Mouse (Mus musculus): ENCODE results near the gene Slc44a4. TPM values are rescaled to one million over a fixed set of nuclear protein-coding genes. Genes with fewer than 3 reads are reported as not detected.

The Slc44a4 gene
- not detected in 2 replicates for polyA plus RNA-seq (2011; ENCODE audit: insufficient read length, low read depth, missing spikeins)

DNA sequence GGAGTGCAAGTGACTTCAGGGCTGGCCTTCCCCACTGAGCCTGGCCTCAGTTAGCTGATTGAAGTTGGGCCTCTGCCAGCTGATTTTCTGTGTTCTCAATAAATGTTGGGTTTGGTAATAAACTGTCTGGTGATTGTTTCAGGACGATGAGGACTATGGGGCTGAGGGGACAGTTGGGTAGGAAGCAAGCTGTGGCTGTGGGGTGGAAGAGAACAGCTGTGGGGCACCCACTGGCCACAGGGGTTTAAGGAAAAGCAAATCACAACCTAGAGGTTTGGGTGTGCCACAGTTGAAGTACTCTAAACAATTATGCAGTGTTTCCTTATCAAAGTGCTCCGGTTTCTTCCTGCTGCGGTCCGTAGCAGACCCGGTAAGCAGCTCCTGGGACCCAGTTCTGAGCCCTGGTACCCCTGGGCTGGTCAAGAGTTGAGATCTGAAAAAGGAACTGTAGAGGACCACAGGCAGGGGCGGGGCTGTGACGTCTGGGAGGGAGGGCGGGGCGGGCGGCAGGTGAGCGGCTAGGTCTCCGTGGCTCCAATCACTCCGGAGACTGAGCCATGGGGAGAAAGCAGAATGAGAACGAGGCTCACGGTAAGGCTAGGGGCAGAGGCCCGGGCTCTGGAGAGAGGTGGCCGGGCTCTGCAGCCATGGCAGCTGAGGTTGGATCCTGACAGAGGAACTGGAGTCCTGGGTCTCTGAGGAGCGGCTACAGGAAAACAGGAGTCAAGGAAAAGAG, at the start of gene Slc44a4:
Slc44a4 (plus strand) TSS at position 537 of the 736 bp plus-strand sequence.
- Histone ChIP-seq H3K4me1 (ENCODE audit: control insufficient read depth, insufficient read depth, low read length) (no peaks in the 10 kb centered on the region), H3K4me3 (ENCODE audit: insufficient read depth, low read length) (no peak within 1 kb of the TSS), H3K27ac (ENCODE audit: insufficient read depth, low read length) (no peak within 1 kb of the TSS)
- TF ChIP-seq POLR2A (IDR thresholded peaks at IDR 0.05; ENCODE audit: low read depth, low read length) (no peak), CTCF (IDR thresholded peaks at IDR 0.05; ENCODE audit: borderline replicate concordance, insufficient read depth, low read length) (no peak)

GRCm38 (mm10) chr17:34865981-34866380, 48.3 kb upstream of the Slc44a4 start:
- Histone ChIP-seq H3K4me3 (ENCODE audit: insufficient read depth, low read length) (no peak overlapping the region), H3K27ac (ENCODE audit: insufficient read depth, low read length) (no peak overlapping the region), H3K4me1 (ENCODE audit: control insufficient read depth, insufficient read depth, low read length) (no peaks in the 10 kb centered on the region)
- no peak for TF ChIP-seq CTCF (IDR thresholded peaks at IDR 0.05; ENCODE audit: borderline replicate concordance, insufficient read depth, low read length)
- no peak for TF ChIP-seq POLR2A (IDR thresholded peaks at IDR 0.05; ENCODE audit: low read depth, low read length)

GRCm38 (mm10) chr17:34874321-34874720, 39.9 kb upstream of the Slc44a4 start:
- no peak for TF ChIP-seq CTCF (IDR thresholded peaks at IDR 0.05; ENCODE audit: borderline replicate concordance, insufficient read depth, low read length)
- TF ChIP-seq POLR2A (IDR thresholded peaks at IDR 0.05; ENCODE audit: low read depth, low read length), result no peak
- Histone ChIP-seq H3K27ac (ENCODE audit: insufficient read depth, low read length) (no peak overlapping the region), H3K4me1 (ENCODE audit: control insufficient read depth, insufficient read depth, low read length) (no peaks in the 10 kb centered on the region), H3K4me3 (ENCODE audit: insufficient read depth, low read length) (no peak overlapping the region)

GRCm38 (mm10) chr17:34879336-34879879, 34.9 kb upstream of the Slc44a4 start, which contains the start of gene Zbtb12:
Gene Zbtb12, plus strand, starts transcription at chr17:34879483.
- TF ChIP-seq CTCF (IDR thresholded peaks at IDR 0.05; ENCODE audit: borderline replicate concordance, insufficient read depth, low read length) (no peak), POLR2A (IDR thresholded peaks at IDR 0.05; ENCODE audit: low read depth, low read length) (no peak)
- Histone ChIP-seq H3K4me3 (ENCODE audit: insufficient read depth, low read length) (no peak within 1 kb of the TSS), H3K27ac (ENCODE audit: insufficient read depth, low read length) (0 out of 2 replicates have a peak within 1 kb of the TSS, but pooled peaks have one; percentile 23), H3K4me1 (ENCODE audit: control insufficient read depth, insufficient read depth, low read length) (peaks cover 4% of the 10 kb centered on the region; the same call in 1 of the 2 replicates)

DNA sequence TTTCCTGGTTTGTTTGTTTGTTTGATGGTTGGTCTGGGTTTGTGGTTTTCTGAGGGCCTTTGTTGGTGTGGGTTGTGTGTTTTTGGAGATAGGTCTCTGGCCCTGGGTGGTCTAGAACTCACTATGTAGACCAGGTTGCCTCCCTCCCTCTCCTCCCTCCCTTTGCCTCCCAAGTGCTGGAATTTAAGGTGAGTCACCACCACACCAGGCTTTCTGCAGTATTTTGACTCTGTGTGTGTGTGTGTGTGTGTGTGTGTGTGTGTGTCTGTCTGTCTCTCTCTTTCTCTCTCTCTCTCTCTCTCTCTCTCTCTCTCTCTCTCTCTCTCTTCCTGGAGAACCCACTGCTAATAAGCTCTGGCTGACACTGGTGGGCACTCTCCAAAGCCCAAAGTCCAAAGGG, 33.1 kb upstream of the Slc44a4 start:
- TF ChIP-seq POLR2A (IDR thresholded peaks at IDR 0.05; ENCODE audit: low read depth, low read length) (no peak), CTCF (IDR thresholded peaks at IDR 0.05; ENCODE audit: borderline replicate concordance, insufficient read depth, low read length) (no peak)
- H3K4me3 ChIP-seq (ENCODE audit: insufficient read depth, low read length), result no peak overlapping the region
- H3K27ac ChIP-seq (ENCODE audit: insufficient read depth, low read length), result no peak overlapping the region
- H3K4me1 ChIP-seq (ENCODE audit: control insufficient read depth, insufficient read depth, low read length), result peaks cover 12% of the 10 kb centered on the region

DNA sequence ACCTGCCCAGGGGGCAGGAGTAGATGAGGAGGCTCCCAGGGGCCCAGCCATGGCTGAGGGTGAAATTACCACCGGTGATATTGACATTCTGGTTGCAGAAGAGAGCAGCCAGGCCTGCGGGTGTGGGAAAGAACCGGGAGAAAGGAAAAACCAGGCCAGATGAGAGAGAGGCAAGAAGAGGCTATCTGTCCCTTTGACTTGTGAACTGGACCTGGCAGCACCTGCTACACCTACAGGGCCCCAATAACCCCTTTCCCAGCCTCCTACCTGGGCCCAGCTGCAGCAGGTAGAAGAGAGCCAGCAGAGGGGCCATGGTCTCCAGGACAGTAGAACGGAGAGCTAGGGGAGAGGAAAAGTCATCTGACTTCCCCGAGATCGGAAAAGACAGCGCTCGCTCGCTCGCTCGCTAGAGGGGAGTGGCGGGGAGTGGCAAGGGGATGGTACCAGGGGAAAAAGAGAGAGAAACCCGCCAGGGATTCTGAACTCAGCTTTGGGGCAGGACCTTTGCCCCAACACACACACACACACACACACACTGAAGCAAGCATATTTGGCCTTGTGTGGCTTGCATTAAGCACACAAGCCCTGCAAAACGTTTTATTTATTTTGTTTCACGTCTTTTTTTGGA, 32.5 kb upstream of the Slc44a4 start, which contains the start of gene Gm20547:
Gm20547 (minus strand) TSS at position 360 of the 628 bp plus-strand sequence.
- no peak within 1 kb of the TSS for H3K27ac ChIP-seq (ENCODE audit: insufficient read depth, low read length)
- H3K4me3 ChIP-seq (ENCODE audit: insufficient read depth, low read length), result no peak within 1 kb of the TSS
- H3K4me1 ChIP-seq (ENCODE audit: control insufficient read depth, insufficient read depth, low read length), result peaks cover 17% of the 10 kb centered on the region
- TF ChIP-seq CTCF (IDR thresholded peaks at IDR 0.05; ENCODE audit: borderline replicate concordance, insufficient read depth, low read length), result no peak
- no peak for TF ChIP-seq POLR2A (IDR thresholded peaks at IDR 0.05; ENCODE audit: low read depth, low read length)

- Histone ChIP-seq H3K4me3 (ENCODE audit: insufficient read depth, low read length) (no peak overlapping the region), H3K27ac (ENCODE audit: insufficient read depth, low read length) (no peak overlapping the region), H3K4me1 (ENCODE audit: control insufficient read depth, insufficient read depth, low read length) (peaks cover 17% of the 10 kb centered on the region)
- TF ChIP-seq CTCF (IDR thresholded peaks at IDR 0.05; ENCODE audit: borderline replicate concordance, insufficient read depth, low read length) (peak; percentile 18; the same call in 1 of the 2 replicates), POLR2A (IDR thresholded peaks at IDR 0.05; ENCODE audit: low read depth, low read length) (no peak)
Observed at GRCm38 (mm10) chr17:34883332-34883731, 30.9 kb upstream of the Slc44a4 start.

DNA sequence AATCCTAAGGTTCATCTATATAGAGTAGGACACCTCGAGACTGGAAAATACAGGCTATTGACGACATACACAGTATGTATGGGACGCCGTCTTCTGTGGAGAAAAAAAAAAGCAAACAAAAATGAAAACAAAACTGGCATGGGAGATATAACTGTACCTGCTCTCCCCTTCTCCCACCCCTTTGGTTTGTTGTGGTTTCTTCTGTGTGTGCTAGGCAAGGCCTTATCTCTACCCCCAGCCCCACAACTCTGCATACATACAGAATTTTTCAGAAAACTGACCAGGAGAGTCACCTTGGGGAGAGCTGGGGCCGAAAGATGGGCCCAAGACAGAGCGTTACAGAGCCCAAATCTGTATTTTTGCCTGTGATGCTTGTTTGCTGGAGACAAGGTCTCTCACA, 29.6 kb upstream of the Slc44a4 start:
- H3K4me3 ChIP-seq (ENCODE audit: insufficient read depth, low read length), result no peak overlapping the region
- peak overlapping the region; percentile 44; the same call in 1 of the 2 replicates for H3K27ac ChIP-seq (ENCODE audit: insufficient read depth, low read length)
- TF ChIP-seq POLR2A (IDR thresholded peaks at IDR 0.05; ENCODE audit: low read depth, low read length), result no peak
- TF ChIP-seq CTCF (IDR thresholded peaks at IDR 0.05; ENCODE audit: borderline replicate concordance, insufficient read depth, low read length), result no peak
- peaks cover 17% of the 10 kb centered on the region for H3K4me1 ChIP-seq (ENCODE audit: control insufficient read depth, insufficient read depth, low read length)

GRCm38 (mm10) chr17:34885615-34886014, 28.7 kb upstream of the Slc44a4 start:
- H3K4me3 ChIP-seq (ENCODE audit: insufficient read depth, low read length), result no peak overlapping the region
- H3K27ac ChIP-seq (ENCODE audit: insufficient read depth, low read length), result peak overlapping the region; percentile 72; the same call in 1 of the 2 replicates
- no peak for TF ChIP-seq POLR2A (IDR thresholded peaks at IDR 0.05; ENCODE audit: low read depth, low read length)
- no peak for TF ChIP-seq CTCF (IDR thresholded peaks at IDR 0.05; ENCODE audit: borderline replicate concordance, insufficient read depth, low read length)

More at GRCm38 (mm10) chr17:34885615-34886014, 28.7 kb upstream of the Slc44a4 start:
- peaks cover 17% of the 10 kb centered on the region for H3K4me1 ChIP-seq (ENCODE audit: control insufficient read depth, insufficient read depth, low read length)

Measured in embryonic fibroblast, embryonic 13.5 days (primary cell).